Mouse (Mus musculus) layer of hippocampus, adult 2 months (tissue): ENCODE results near the gene Pecr. TPM values are rescaled to one million over a fixed set of nuclear protein-coding genes. Genes with fewer than 3 reads are reported as not detected.
A peak's percentile ranks its signal among the peaks of the same experiment; 100 is the strongest.

Source experiments
- DNase-seq, 2 experiments: peaks; one replicate each; pipeline ENCODE4 v3.0.0; 2022; ENCODE audit warnings: low spot score in 2 of 2
- H3K27ac ChIP-seq: fragments of 200-600 bp; 2 replicates; pipeline ENCODE4 v1.8.1; 2022
- H3K4me3 ChIP-seq: fragments of 200-600 bp; 2 replicates; pipeline ENCODE4 v1.8.1; 2022; ENCODE audit warnings: mild to moderate bottlenecking
- CTCF ChIP-seq: fragments of 200-600 bp; conservative IDR thresholded peaks from 2 replicates; pipeline ENCODE4 v1.8.1; 2022; ENCODE audit warnings: antibody characterized with exemption, mild to moderate bottlenecking, moderate library complexity
- total RNA-seq, 2 experiments: library from RNA; stranded (reverse); gene quantifications; 2 replicates each; pipeline ENCODE4 v1.2.3; 2021

The Pecr gene
- total RNA-seq, 2 experiments from 2014 or later = 5.4 to 6.7 TPM

GRCm38 (mm10) chr1:72306679-72307181 is 22.6 kb upstream of the Pecr start:
- peak in 1 of 2 experiments; percentile 46 for DNase-seq
- Histone ChIP-seq H3K4me3 (peak overlapping the region; percentile 61), H3K27ac (peak overlapping the region; percentile 84)
- peak; percentile 74 for TF ChIP-seq CTCF

GRCm38 (mm10) chr1:72306241-72306640 is 22.1 kb upstream of the Pecr start:
- no peak overlapping the region; the same call in 1 of the 2 replicates for H3K4me3 ChIP-seq
- no peak for DNase-seq
- TF ChIP-seq CTCF = no peak
- H3K27ac ChIP-seq = no peak overlapping the region

- no peak overlapping the region for H3K27ac ChIP-seq
- H3K4me3 ChIP-seq = no peak overlapping the region
- DNase-seq = no peak
- no peak for TF ChIP-seq CTCF
These were observed 17.7 kb upstream of the Pecr start for GRCm38 (mm10) chr1:72301845-72302244.

- Histone ChIP-seq H3K27ac (no peak overlapping the region), H3K4me3 (no peak overlapping the region)
- DNase-seq = peak in 1 of 2 experiments; percentile 28
- TF ChIP-seq CTCF = no peak
These were observed 11.6 kb upstream of the Pecr start for GRCm38 (mm10) chr1:72295746-72296145.

GRCm38 (mm10) chr1:72293869-72294663 is 10.0 kb upstream of the Pecr start:
- no peak overlapping the region for H3K27ac ChIP-seq
- DNase-seq = no peak
- no peak overlapping the region for H3K4me3 ChIP-seq
- TF ChIP-seq CTCF = no peak

- no peak for DNase-seq
- TF ChIP-seq CTCF = no peak
- Histone ChIP-seq H3K27ac (no peak overlapping the region), H3K4me3 (no peak overlapping the region)
These were observed 7.8 kb upstream of the Pecr start for GRCm38 (mm10) chr1:72291925-72292324.

GRCm38 (mm10) chr1:72291421-72291820 is 7.3 kb upstream of the Pecr start:
- TF ChIP-seq CTCF = no peak
- Histone ChIP-seq H3K4me3 (no peak overlapping the region), H3K27ac (no peak overlapping the region)
- DNase-seq = no peak

- H3K4me3 ChIP-seq = no peak overlapping the region
- TF ChIP-seq CTCF = no peak
These were observed 6.8 kb upstream of the Pecr start for GRCm38 (mm10) chr1:72290896-72291295.

GRCm38 (mm10) chr1:72288527-72289150 is 4.5 kb upstream of the Pecr start:
- H3K4me3 ChIP-seq = no peak overlapping the region
- H3K27ac ChIP-seq = no peak overlapping the region
- no peak for DNase-seq
- no peak for TF ChIP-seq CTCF

More at GRCm38 (mm10) chr1:72290896-72291295, 6.8 kb upstream of the Pecr start:
- no peak overlapping the region for H3K27ac ChIP-seq
- no peak for DNase-seq

- Histone ChIP-seq H3K27ac (no peak overlapping the region), H3K4me3 (no peak overlapping the region)
- no peak for DNase-seq
- no peak for TF ChIP-seq CTCF
These were observed 3.8 kb upstream of the Pecr start for GRCm38 (mm10) chr1:72287893-72288292.

GRCm38 (mm10) chr1:72286904-72287303 is 2.8 kb upstream of the Pecr start:
- H3K4me3 ChIP-seq = no peak overlapping the region
- DNase-seq = no peak
- TF ChIP-seq CTCF = no peak
- no peak overlapping the region for H3K27ac ChIP-seq

GRCm38 (mm10) chr1:72284539-72284938 is 425 bp upstream of the Pecr start:
- peak overlapping the region; percentile 89 for H3K27ac ChIP-seq
- no peak for TF ChIP-seq CTCF
- H3K4me3 ChIP-seq = peak overlapping the region; percentile 80
- DNase-seq = no peak

GRCm38 (mm10) chr1:72282604-72283003 is 1.5 kb downstream of the Pecr start:
- TF ChIP-seq CTCF = no peak
- H3K27ac ChIP-seq = no peak overlapping the region
- no peak overlapping the region for H3K4me3 ChIP-seq
- DNase-seq = no peak
